Mouse (Mus musculus) layer of hippocampus, postnatal 14 days (tissue): ENCODE measurements around the gene Gm11116. TPM values are rescaled to one million over a fixed set of nuclear protein-coding genes. Genes with fewer than 3 reads are reported as not detected.
"Not testable (repeated sequence)": the region's sequence is repeated elsewhere in the genome, so short reads cannot be mapped to it uniquely, and the experiment has no call there.

Source experiments
- DNase-seq, 2 experiments: peaks; one replicate each; pipeline ENCODE4 v3.0.0; 2021 to 2022; ENCODE audit warnings: low spot score in 2 of 2, mixed read lengths in 1 of 2
- long read RNA-seq, 2 experiments: library from polyadenylated mRNA; stranded (forward); transcript quantifications; one replicate each; pipeline ENCODE4 v2.0.0; 2021
- total RNA-seq, 2 experiments: library from RNA; stranded (reverse); gene quantifications; 2 replicates each; pipeline ENCODE4 v1.2.3; 2021

Gene Gm11116
- total RNA-seq: not detected
- long read RNA-seq, experiment 1: 0 reads
- long read RNA-seq, experiment 2: 0 reads

GRCm38 (mm10) chr5:88111430-88111829 lies at the start of gene Gm11116:
Gm11116 (minus strand) TSS chr5:88111530.
- no peak for DNase-seq

DNA sequence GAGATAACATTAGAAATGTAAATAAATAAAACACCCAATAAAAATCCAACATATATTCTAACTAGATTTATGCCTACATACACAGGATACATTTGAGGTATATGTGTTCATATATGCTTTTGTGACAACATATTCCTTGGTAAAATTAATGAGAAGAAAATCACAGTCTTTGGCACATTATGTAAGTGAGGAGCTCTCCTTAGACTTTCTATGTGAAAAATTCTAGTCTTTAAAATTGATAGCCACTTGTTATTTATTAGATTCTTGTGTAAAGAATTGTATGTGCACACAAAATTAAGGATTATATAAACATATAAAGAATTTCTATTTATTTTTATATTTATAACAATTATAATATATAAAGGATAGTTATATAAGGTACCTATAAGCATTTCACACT lies 42.7 kb upstream of the Gm11116 start, which contains the start of gene Gm11115:
Gene Gm11115, minus strand, starts transcription at position 101 of the 400 bp plus-strand sequence.
- no peak for DNase-seq

GRCm38 (mm10) chr5:88086256-88086655 lies 25.1 kb downstream of the Gm11116 start, which contains the start of gene Smr2:
Smr2 (plus strand) TSS chr5:88086556.
- DNase-seq: not testable (repeated sequence)

Other genes starting within 250 kb of the Gm11116 start
- gene Odam, start 226.5 kb downstream of the Gm11116 start, total RNA-seq: not detected
- gene Csn3, start 186.0 kb downstream of the Gm11116 start, total RNA-seq: not detected
- not detected for gene 2310003L06Rik, start 142.1 kb downstream of the Gm11116 start, total RNA-seq
- not detected for gene Gm28434, start 142.0 kb downstream of the Gm11116 start, total RNA-seq
- not detected for gene Cabs1, start 132.1 kb downstream of the Gm11116 start, total RNA-seq
- gene Smr3a, start 109.0 kb downstream of the Gm11116 start, total RNA-seq: not detected
- gene Smr2, start 25.0 kb downstream of the Gm11116 start, total RNA-seq: not detected
- not detected for gene Gm11115, start 42.6 kb upstream of the Gm11116 start, total RNA-seq
- gene Gm7714, start 157.4 kb upstream of the Gm11116 start, total RNA-seq: not detected
- not detected for gene Prol1, start 205.8 kb upstream of the Gm11116 start, total RNA-seq